Mouse (Mus musculus): ENCODE data around the gene Otop3. TPM values are rescaled to one million over a fixed set of nuclear protein-coding genes. Genes with fewer than 3 reads are reported as not detected.

The Otop3 gene
- polyA plus RNA-seq, 1 experiment from 2014 or later = 4.6 TPM

GRCm38 (mm10) chr11:115348681-115349248, 14.2 kb downstream of the Otop3 start:
- Histone ChIP-seq H3K4me1 (ENCODE audit: control insufficient read depth, insufficient read depth, low read length) (peaks cover 25% of the 10 kb centered on the region), H3K27ac (ENCODE audit: low read length) (no peak overlapping the region; the same call in 1 of the 2 replicates), H3K36me3 (ENCODE audit: control insufficient read depth, insufficient read depth, low read length) (no peaks in the 10 kb centered on the region), H3K4me2 (ENCODE audit: low read depth, low read length) (no peak overlapping the region), H3K9me3 (replicated peaks; ENCODE audit: control insufficient read depth, low read length) (no peaks in the 10 kb centered on the region), H3K9ac (ENCODE audit: low read length) (no peak overlapping the region), H3K4me3 (replicated peaks; ENCODE audit: low read length) (no peak overlapping the region), H3K27me3 (ENCODE audit: control insufficient read depth, insufficient read depth, low read length) (no peaks in the 10 kb centered on the region; the same call in 1 of the 2 replicates)
- no peak; the same call in 1 of the 2 replicates for ATAC-seq (ENCODE audit: insufficient read depth, low FRiP score)
- WGBS = 43% methylated on average over 17 of the region's 17 CpGs

DNA sequence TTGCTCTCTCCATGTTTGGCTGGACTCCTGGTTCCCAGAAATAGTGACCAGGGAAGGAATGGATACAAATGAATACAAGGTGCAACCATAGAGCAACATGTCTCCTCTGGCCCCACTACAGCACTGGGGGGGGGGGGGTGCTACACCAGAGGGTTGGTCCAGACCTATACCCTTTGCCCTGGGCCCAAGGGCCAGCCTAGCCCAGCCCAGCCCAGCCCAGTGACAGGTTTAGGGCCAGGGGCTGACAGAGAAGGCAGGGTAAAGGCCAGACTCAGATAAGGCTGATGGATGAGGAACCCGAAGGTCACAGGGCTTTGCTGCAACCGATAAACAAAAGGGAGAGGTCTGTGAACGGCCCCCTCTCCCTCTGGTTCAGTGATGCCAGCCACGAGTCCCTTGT, 15.4 kb downstream of the Otop3 start:
- Histone ChIP-seq H3K4me1 (ENCODE audit: control insufficient read depth, insufficient read depth, low read length) (peaks cover 25% of the 10 kb centered on the region), H3K36me3 (ENCODE audit: control insufficient read depth, insufficient read depth, low read length) (no peaks in the 10 kb centered on the region), H3K4me2 (ENCODE audit: low read depth, low read length) (no peak overlapping the region), H3K9ac (ENCODE audit: low read length) (no peak overlapping the region), H3K27ac (ENCODE audit: low read length) (no peak overlapping the region), H3K4me3 (replicated peaks; ENCODE audit: low read length) (no peak overlapping the region), H3K27me3 (ENCODE audit: control insufficient read depth, insufficient read depth, low read length) (no peaks in the 10 kb centered on the region), H3K9me3 (replicated peaks; ENCODE audit: control insufficient read depth, low read length) (no peaks in the 10 kb centered on the region)
- 27% methylated on average over 4 of the region's 4 CpGs for WGBS
- no peak for ATAC-seq (ENCODE audit: insufficient read depth, low FRiP score)

DNA sequence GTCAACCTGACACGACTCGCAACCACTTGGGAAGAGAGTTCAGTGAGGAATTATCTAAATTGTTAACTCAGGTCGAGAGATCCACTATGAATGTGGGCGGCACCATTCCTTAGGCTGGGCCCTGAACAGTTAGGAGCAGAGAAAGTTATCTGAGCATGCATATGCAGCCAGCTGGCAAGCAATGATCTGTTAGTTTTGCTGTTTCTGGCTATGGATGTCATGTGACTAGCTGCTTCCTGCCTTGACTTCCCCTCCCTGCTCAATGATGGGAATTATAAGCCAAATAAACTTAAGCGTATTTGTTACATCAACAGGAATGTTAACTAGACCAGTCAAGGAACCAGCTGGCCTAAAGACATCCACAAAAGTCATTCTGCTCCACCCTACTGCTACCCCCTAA, 18.8 kb downstream of the Otop3 start:
- H3K36me3 ChIP-seq (ENCODE audit: control insufficient read depth, insufficient read depth, low read length) = no peaks in the 10 kb centered on the region
- no peaks in the 10 kb centered on the region for H3K27me3 ChIP-seq (ENCODE audit: control insufficient read depth, insufficient read depth, low read length)
- WGBS = 83% methylated on average over 5 of the region's 5 CpGs
- ATAC-seq (ENCODE audit: insufficient read depth, low FRiP score) = no peak
- no peaks in the 10 kb centered on the region for H3K4me1 ChIP-seq (ENCODE audit: control insufficient read depth, insufficient read depth, low read length)
- no peaks in the 10 kb centered on the region for H3K9me3 ChIP-seq (replicated peaks; ENCODE audit: control insufficient read depth, low read length)
- no peak overlapping the region for H3K9ac ChIP-seq (ENCODE audit: low read length)
- H3K4me2 ChIP-seq (ENCODE audit: low read depth, low read length) = no peak overlapping the region
- H3K27ac ChIP-seq (ENCODE audit: low read length) = no peak overlapping the region
- no peak overlapping the region for H3K4me3 ChIP-seq (replicated peaks; ENCODE audit: low read length)

GRCm38 (mm10) chr11:115354183-115354582, 19.7 kb downstream of the Otop3 start:
- WGBS = 10% methylated on average over 8 of the region's 8 CpGs
- Histone ChIP-seq H3K36me3 (ENCODE audit: control insufficient read depth, insufficient read depth, low read length) (no peaks in the 10 kb centered on the region), H3K4me3 (replicated peaks; ENCODE audit: low read length) (no peak overlapping the region), H3K4me2 (ENCODE audit: low read depth, low read length) (no peak overlapping the region), H3K9me3 (replicated peaks; ENCODE audit: control insufficient read depth, low read length) (no peaks in the 10 kb centered on the region), H3K9ac (ENCODE audit: low read length) (no peak overlapping the region), H3K4me1 (ENCODE audit: control insufficient read depth, insufficient read depth, low read length) (peaks cover 7% of the 10 kb centered on the region; the same call in 1 of the 2 replicates), H3K27ac (ENCODE audit: low read length) (no peak overlapping the region), H3K27me3 (ENCODE audit: control insufficient read depth, insufficient read depth, low read length) (no peaks in the 10 kb centered on the region)
- 0 out of 2 replicates have a peak, but pooled peaks have one; percentile 18 for ATAC-seq (ENCODE audit: insufficient read depth, low FRiP score)

- no peak overlapping the region for H3K4me3 ChIP-seq (replicated peaks; ENCODE audit: low read length)
- H3K27ac ChIP-seq (ENCODE audit: low read length) = peak overlapping the region; percentile 71; the same call in 1 of the 2 replicates
- no peaks in the 10 kb centered on the region for H3K27me3 ChIP-seq (ENCODE audit: control insufficient read depth, insufficient read depth, low read length)
- H3K36me3 ChIP-seq (ENCODE audit: control insufficient read depth, insufficient read depth, low read length) = no peaks in the 10 kb centered on the region
- no peak overlapping the region for H3K4me2 ChIP-seq (ENCODE audit: low read depth, low read length)
- ATAC-seq (ENCODE audit: insufficient read depth, low FRiP score) = peak; percentile 35; the same call in 1 of the 2 replicates
- H3K9ac ChIP-seq (ENCODE audit: low read length) = 0 out of 2 replicates have a peak overlapping the region, but pooled peaks have one; percentile 5
- 17% methylated on average over 5 of the region's 5 CpGs for WGBS
- H3K4me1 ChIP-seq (ENCODE audit: control insufficient read depth, insufficient read depth, low read length) = peaks cover 13% of the 10 kb centered on the region
- H3K9me3 ChIP-seq (replicated peaks; ENCODE audit: control insufficient read depth, low read length) = no peaks in the 10 kb centered on the region
Observed at GRCm38 (mm10) chr11:115358468-115358867, 23.9 kb downstream of the Otop3 start.

DNA sequence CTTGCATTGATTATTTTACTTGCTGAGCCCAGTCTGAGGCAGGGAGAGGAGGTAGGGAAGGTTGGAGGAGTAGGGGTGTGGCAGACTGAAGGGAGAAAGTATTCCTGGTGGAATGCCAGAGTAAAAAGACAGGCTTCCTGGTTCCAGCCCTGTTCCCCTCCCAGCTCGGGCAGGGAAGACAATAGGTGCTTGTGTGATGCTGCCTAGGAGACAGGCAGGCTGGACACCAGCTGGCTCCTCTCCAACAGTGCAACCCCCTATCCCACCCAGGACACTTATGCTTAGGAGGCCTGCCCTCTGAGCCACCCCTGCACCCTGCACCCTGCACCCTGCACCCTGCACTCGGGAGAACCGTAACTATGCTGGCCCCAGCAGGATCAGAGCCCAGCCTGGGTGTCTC, 24.8 kb downstream of the Otop3 start:
- H3K27me3 ChIP-seq (ENCODE audit: control insufficient read depth, insufficient read depth, low read length) = no peaks in the 10 kb centered on the region
- no peak overlapping the region for H3K4me3 ChIP-seq (replicated peaks; ENCODE audit: low read length)
- H3K36me3 ChIP-seq (ENCODE audit: control insufficient read depth, insufficient read depth, low read length) = no peaks in the 10 kb centered on the region
- H3K4me2 ChIP-seq (ENCODE audit: low read depth, low read length) = no peak overlapping the region
- ATAC-seq (ENCODE audit: insufficient read depth, low FRiP score) = peak; percentile 30; the same call in 1 of the 2 replicates
- WGBS = 39% methylated on average over 3 of the region's 3 CpGs
- peak overlapping the region; percentile 42; the same call in 1 of the 2 replicates for H3K9ac ChIP-seq (ENCODE audit: low read length)
- peak overlapping the region; percentile 71 for H3K27ac ChIP-seq (ENCODE audit: low read length)
- H3K4me1 ChIP-seq (ENCODE audit: control insufficient read depth, insufficient read depth, low read length) = peaks cover 20% of the 10 kb centered on the region
- no peaks in the 10 kb centered on the region for H3K9me3 ChIP-seq (replicated peaks; ENCODE audit: control insufficient read depth, low read length)

GRCm38 (mm10) chr11:115359726-115360125, 25.2 kb downstream of the Otop3 start:
- ATAC-seq (ENCODE audit: insufficient read depth, low FRiP score) = no peak
- Histone ChIP-seq H3K27me3 (ENCODE audit: control insufficient read depth, insufficient read depth, low read length) (no peaks in the 10 kb centered on the region), H3K9me3 (replicated peaks; ENCODE audit: control insufficient read depth, low read length) (no peaks in the 10 kb centered on the region), H3K36me3 (ENCODE audit: control insufficient read depth, insufficient read depth, low read length) (no peaks in the 10 kb centered on the region), H3K4me3 (replicated peaks; ENCODE audit: low read length) (no peak overlapping the region), H3K4me2 (ENCODE audit: low read depth, low read length) (no peak overlapping the region), H3K9ac (ENCODE audit: low read length) (peak overlapping the region; percentile 42; the same call in 1 of the 2 replicates), H3K27ac (ENCODE audit: low read length) (peak overlapping the region; percentile 71), H3K4me1 (ENCODE audit: control insufficient read depth, insufficient read depth, low read length) (peaks cover 23% of the 10 kb centered on the region)
- WGBS = 61% methylated on average over 6 of the region's 6 CpGs

DNA sequence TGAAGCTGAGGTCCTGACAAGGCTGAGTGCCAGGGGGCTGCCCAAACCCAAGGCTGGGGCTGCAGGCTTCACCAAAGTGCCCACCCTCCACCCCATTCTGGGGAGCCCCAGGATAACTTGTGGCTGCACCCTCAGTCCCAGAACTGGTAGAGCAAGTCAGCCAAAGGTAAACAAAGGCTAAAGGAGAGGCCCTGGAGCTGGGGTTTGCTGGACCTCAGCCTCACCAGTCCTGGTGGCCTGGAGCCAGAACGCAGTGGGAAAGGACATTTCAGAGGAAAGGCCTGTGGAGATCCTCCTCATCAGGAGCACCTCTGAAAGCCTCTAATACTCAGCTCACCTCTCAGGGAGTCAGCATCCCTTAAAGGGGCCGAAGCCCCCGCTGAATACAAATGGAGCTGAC, 29.6 kb downstream of the Otop3 start:
- Histone ChIP-seq H3K9me3 (replicated peaks; ENCODE audit: control insufficient read depth, low read length) (no peaks in the 10 kb centered on the region), H3K36me3 (ENCODE audit: control insufficient read depth, insufficient read depth, low read length) (no peaks in the 10 kb centered on the region), H3K4me3 (replicated peaks; ENCODE audit: low read length) (no peak overlapping the region), H3K27me3 (ENCODE audit: control insufficient read depth, insufficient read depth, low read length) (peaks cover 15% of the 10 kb centered on the region), H3K27ac (ENCODE audit: low read length) (peak overlapping the region; percentile 80), H3K9ac (ENCODE audit: low read length) (peak overlapping the region; percentile 9), H3K4me2 (ENCODE audit: low read depth, low read length) (peak overlapping the region; percentile 29; the same call in 1 of the 2 replicates), H3K4me1 (ENCODE audit: control insufficient read depth, insufficient read depth, low read length) (peaks cover 39% of the 10 kb centered on the region)
- 72% methylated on average over 3 of the region's 3 CpGs for WGBS
- peak; percentile 34; the same call in 1 of the 2 replicates for ATAC-seq (ENCODE audit: insufficient read depth, low FRiP score)

DNA sequence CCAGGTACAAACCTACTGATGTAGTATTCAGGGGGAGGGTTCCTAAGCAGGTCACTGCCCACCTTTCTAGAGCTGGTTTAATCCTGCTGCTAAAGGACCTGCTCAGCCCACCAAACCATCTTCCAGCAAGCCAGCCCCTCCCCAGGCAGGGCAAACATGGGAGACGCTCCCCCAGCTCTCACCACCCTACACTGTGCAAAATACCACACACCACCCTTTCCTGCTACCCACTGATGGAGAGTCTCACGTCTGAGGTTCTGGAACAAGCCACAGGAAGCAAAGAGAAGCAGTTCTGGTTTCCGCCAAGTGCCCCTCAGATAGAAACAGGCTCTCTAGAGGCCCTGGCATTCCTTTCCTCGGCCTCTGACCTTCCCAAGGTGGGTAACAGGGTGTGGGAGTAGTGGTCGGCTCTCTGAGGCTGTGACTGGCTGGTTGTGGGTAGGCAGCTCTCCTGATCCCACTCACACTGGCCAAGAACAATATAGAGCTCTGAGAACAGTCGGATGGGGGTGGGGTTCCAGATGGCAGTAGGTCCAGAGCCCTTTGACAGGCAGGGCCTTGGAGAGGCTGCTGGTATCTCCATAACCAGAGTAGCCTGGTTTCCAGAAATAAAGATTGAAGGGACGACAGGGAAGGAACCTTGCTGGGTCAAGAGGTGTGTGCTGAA, 31.6 kb downstream of the Otop3 start:
- Histone ChIP-seq H3K4me3 (replicated peaks; ENCODE audit: low read length) (peak overlapping the region; percentile 63), H3K4me1 (ENCODE audit: control insufficient read depth, insufficient read depth, low read length) (peaks cover 33% of the 10 kb centered on the region), H3K27me3 (ENCODE audit: control insufficient read depth, insufficient read depth, low read length) (peaks cover 15% of the 10 kb centered on the region), H3K36me3 (ENCODE audit: control insufficient read depth, insufficient read depth, low read length) (no peaks in the 10 kb centered on the region), H3K9ac (ENCODE audit: low read length) (peak overlapping the region; percentile 77), H3K27ac (ENCODE audit: low read length) (peak overlapping the region; percentile 1; the same call in 1 of the 2 replicates), H3K9me3 (replicated peaks; ENCODE audit: control insufficient read depth, low read length) (no peaks in the 10 kb centered on the region), H3K4me2 (ENCODE audit: low read depth, low read length) (peak overlapping the region; percentile 82)
- 35% methylated on average over 7 of the region's 7 CpGs for WGBS
- ATAC-seq (ENCODE audit: insufficient read depth, low FRiP score) = no peak

Data from stomach, embryonic 16.5 days (tissue).